Mouse (Mus musculus) cortical plate, adult 2 months (tissue): ENCODE results near the gene Cela2a.

Experiments used
- CTCF ChIP-seq: fragments of 200-500 bp; IDR thresholded peaks from 2 replicates; pipeline ENCODE4 v1.5.1; 2011; ENCODE audit warnings: mild to moderate bottlenecking, control low read depth, low read length; ENCODE audit not compliant: insufficient read depth; ENCODE audit errors: extremely low read depth
- POLR2A ChIP-seq: fragments of 200-500 bp; IDR thresholded peaks from 2 replicates; pipeline ENCODE4 v1.6.1; 2011; ENCODE audit warnings: mild to moderate bottlenecking, low read length, control low read depth; ENCODE audit not compliant: insufficient read depth; ENCODE audit errors: extremely low read depth

DNA sequence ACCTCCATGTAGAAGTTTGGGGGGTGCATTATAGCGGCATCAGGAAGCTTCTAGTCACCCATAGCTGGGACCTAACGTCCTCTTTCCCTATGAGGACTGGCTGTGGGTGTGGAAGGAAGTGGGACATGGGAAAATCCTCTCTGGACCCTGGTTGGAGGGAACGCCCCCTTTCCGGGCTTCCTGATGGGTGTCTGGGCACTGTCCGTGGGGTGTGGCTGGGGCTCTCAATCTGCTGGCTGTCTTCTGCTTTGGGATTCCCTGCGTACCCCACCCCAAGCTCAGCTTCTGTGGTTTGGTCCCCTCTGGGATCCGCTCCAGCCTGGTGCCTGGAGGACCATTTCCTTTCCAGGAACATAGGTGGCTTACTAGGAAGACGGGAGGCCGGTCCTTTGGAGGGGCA lies 47.0 kb upstream of the Cela2a start:
- TF ChIP-seq POLR2A (no peak), CTCF (no peak)
